Mouse (Mus musculus): Measurements from ENCODE around the gene Pdss2.

Pdss2 gene

GRCm38 (mm10) chr10:43220910-43221625 is at the start of gene Pdss2:
TSS of gene Pdss2 (plus strand) at chr10:43221486.
- peak; percentile 90 for DNase-seq (ENCODE audit: low read depth, low spot score)

- DNase-seq (ENCODE audit: low read depth, low spot score), result no peak
Measured at GRCm38 (mm10) chr10:43172066-43172465, 49.2 kb upstream of the Pdss2 start.

GRCm38 (mm10) chr10:43172554-43172953 is 48.7 kb upstream of the Pdss2 start:
- DNase-seq (ENCODE audit: low read depth, low spot score), result no peak

DNA sequence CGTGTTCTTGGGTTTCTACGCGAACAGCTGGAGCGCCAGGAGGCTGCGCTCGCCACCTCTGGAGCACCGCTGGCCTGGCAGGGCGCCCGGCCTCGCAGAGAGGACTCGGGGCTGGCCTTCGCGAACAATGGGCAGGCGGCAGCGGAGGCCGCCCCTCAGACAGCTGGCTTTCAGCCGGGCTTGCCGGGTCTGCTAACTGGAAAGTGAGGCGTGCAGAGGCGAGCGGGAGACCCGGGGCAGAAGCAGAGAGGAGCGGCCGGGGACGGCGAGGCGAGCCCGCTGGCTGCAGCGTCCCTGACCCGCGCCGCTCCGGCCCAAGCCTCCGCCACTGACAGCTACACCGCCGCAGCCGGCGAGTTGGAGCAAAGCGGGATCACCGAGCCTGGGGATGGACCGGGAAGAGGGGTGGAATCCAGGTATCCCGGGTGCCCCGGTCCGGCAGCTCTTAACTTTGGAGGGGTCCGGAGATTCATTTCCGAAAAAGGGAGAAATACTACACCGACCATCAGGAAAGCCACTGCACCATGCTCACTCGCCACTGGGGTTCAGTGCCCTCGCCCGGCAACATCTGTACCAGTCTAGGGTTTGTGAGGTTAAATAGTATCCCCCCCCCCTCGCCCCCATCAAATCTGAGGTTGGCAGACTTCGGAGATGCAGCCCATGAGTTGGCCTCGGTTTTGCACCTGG is 48.0 kb upstream of the Pdss2 start:
- DNase-seq (ENCODE audit: low read depth, low spot score), result no peak

- DNase-seq (ENCODE audit: low read depth, low spot score), result no peak
Measured at GRCm38 (mm10) chr10:43173828-43174325, 47.4 kb upstream of the Pdss2 start.

- DNase-seq (ENCODE audit: low read depth, low spot score), result peak; percentile 76
Measured at GRCm38 (mm10) chr10:43174326-43175155, 46.7 kb upstream of the Pdss2 start, which contains the start of the genes Sobp and 9030612E09Rik. TSS of gene Sobp (minus strand) at chr10:43174530. TSS of gene 9030612E09Rik (plus strand) at chr10:43174704.

DNA sequence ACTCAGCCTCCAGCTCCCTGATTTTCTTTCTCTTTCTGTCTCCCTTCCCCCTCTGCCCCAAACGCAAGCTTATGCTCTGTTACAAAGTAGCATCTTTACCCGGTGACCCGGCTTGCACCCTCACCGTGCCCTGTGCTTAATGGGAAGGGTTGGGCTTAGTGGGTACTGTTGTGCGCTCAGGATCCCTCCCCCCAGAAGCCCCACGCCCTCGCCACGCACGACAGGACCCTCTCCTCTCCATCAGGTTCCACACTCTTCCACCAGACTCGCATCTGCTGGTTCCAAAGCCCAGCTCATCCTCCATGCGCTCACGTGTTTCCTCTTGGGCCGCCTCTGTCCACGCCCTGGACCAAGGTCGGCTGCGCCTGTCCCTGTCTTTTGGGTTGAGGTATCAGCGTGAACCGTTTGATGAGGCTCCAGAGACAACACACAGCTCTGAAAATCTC is 46.1 kb upstream of the Pdss2 start:
- DNase-seq (ENCODE audit: low read depth, low spot score), result no peak

DNA sequence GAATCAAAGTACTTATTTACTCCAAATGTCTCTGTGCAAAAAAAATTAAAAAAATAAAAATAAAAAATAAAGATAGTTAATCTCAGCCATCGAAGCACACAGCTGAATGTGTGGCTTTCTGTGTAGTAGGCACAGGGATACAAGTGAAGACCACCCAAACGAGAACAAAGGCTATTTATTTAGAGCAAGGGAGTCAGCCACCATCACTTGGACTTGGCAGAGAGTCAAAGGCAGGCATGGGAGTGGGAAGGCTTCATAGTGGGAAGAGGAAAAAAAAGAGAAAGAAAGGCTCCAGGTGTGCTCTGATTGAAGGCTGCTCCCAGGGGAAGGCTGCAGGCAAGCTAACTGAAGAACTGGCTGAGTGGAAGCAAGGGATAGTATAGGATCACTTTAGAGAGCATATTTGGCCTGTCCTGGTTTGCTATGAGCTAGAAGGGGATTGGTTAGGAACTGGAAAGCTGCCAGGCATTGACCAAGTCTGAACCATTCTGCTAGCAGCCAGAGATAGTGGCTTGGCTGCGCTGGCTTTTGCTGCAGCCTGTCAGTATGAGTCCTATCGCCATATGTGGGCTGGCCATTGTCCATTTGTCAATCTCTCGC is 40.9 kb upstream of the Pdss2 start:
- no peak for DNase-seq (ENCODE audit: low read depth, low spot score)

DNA sequence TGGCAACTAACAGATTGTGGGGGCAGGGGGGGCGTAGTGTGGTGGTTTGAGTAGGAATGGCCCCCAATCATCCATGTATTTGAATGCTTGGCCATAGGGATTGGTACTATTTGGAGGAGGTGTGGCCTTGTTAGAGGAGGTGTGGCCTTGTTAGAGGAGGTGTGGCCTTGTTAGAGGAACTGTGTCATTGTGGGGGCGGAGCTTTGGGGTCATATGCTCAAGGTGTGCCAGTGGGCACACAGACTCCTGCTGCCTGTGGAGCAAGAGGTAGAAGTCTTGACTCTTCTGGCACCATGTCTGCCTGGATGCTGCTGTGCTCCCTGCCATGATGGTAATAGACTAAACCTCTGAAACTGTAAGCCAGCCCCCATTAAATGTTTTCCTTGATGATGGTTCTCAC is 21.1 kb upstream of the Pdss2 start:
- DNase-seq (ENCODE audit: low read depth, low spot score), result no peak

DNA sequence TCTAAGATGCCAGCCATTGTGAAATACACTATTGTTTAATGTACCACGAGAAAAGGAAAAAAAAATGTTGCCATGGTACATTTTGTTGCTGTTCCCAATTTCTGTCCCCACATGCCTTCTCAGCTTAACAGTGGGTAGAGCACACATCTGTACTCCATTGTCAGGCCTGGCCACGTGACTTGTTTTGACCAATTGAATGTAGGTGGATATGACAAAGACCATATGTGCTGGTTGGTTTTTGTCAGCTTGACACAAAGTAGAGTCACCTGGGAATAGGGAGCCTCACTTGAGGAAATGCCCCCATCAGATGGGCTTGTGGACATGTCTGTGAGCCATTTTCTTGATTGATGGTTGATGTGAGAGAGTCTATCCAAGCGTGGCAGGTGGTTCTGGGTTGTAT is 17.4 kb upstream of the Pdss2 start:
- DNase-seq (ENCODE audit: low read depth, low spot score), result no peak

DNA sequence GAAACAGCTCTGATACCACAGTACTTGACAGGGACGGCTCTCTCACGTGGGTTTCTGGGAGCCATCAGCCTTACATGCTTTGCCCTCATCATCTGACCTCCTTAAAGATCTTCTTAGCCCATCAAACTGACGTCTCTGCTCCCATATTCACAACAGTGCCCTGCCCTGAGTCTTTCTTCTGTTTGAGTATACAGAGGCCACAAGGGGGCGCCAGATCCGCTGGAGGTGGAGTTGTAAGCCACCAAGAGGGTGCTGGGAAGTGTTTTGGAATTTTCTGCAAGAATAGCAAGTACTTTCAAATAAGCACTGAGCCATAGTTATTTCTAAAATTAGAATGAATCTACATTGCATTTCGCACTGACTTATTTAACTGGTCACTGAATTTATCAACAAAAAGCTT is 9.4 kb upstream of the Pdss2 start:
- no peak for DNase-seq (ENCODE audit: low read depth, low spot score)

- no peak for DNase-seq (ENCODE audit: low read depth, low spot score)
Measured at GRCm38 (mm10) chr10:43217361-43217900, 3.9 kb upstream of the Pdss2 start.

GRCm38 (mm10) chr10:43220479-43220878 is 807 bp upstream of the Pdss2 start:
- DNase-seq (ENCODE audit: low read depth, low spot score), result no peak

DNA sequence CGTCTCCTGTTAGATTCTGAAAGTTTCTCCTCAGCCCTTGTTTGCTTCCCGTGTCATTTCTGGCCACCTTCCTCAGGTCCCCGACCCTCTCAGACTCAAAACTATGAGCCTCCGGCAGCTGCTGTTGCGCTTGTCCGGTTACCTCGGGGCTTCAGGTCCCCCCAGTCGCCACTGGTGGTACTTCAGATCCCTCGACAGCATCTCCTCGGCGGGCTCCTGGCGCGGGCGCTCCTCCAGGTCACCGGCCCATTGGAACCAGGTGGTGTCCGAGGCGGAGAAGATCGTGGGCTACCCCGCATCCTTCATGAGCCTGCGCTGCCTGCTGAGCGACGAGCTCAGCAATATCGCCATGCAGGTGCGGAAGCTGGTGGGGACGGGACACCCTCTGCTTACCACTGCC is 373 bp downstream of the Pdss2 start:
- no peak for DNase-seq (ENCODE audit: low read depth, low spot score)

DNA sequence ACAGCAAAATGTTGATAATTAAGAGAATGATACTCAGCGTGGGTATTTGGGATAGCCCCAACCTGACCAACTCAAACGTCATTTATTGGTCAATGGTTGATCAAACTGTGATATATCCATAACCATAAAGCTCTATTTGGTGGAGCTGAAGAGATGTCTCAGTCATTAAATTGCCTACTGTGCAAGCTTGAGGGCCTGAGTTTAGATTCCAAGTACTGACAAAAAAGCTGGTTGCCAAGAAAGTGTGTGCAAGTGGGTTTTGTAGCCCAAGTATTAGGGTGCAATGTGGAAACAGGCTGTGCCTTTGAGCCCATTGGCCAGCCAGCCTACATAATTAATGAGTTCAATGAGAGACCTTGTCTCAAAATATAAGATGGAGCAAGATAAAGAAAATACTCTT is 2.1 kb downstream of the Pdss2 start:
- DNase-seq (ENCODE audit: low read depth, low spot score), result no peak

- DNase-seq (ENCODE audit: low read depth, low spot score), result no peak
Measured at GRCm38 (mm10) chr10:43226391-43226790, 5.1 kb downstream of the Pdss2 start.

DNA sequence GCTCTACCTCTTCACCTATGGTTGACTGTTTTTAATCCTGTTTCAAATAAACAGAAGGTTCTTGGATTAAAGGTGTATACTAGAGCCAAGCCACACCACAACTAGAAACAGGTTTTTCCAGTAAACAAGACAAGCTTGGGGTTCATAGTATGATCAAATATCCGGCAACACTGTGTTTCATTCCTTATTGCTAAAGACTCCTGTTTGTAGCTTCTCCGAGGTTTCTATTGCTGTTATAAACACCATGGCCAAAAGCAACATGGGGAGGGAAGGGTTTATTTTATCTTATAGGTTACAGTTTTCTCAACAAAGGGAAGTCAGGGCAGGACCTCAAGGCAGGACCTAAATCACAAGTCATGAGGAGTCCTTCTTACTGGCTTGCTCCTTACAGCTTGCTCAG is 8.0 kb downstream of the Pdss2 start:
- DNase-seq (ENCODE audit: low read depth, low spot score), result no peak

DNA sequence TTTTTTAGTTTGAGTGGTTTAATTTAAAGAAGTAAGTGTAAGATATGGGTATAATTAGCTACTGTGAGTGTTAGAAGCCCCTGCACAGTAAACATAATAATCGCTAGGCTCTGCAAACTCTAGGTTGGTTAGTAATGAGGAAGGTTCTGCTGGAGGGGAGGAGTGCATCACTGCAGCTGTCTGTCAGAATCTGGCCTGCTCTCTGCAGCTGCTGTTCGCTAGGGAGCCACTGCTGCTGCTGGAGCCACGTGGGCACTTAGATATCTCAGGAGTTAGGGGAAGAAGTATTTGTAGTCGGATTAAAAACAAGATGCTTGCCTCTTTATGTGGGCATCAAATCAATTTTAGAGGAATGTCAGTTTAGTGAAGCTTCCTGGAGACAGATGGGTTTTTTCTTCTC is 13.2 kb downstream of the Pdss2 start:
- no peak for DNase-seq (ENCODE audit: low read depth, low spot score)

GRCm38 (mm10) chr10:43235011-43235410 is 13.7 kb downstream of the Pdss2 start:
- DNase-seq (ENCODE audit: low read depth, low spot score), result no peak

DNA sequence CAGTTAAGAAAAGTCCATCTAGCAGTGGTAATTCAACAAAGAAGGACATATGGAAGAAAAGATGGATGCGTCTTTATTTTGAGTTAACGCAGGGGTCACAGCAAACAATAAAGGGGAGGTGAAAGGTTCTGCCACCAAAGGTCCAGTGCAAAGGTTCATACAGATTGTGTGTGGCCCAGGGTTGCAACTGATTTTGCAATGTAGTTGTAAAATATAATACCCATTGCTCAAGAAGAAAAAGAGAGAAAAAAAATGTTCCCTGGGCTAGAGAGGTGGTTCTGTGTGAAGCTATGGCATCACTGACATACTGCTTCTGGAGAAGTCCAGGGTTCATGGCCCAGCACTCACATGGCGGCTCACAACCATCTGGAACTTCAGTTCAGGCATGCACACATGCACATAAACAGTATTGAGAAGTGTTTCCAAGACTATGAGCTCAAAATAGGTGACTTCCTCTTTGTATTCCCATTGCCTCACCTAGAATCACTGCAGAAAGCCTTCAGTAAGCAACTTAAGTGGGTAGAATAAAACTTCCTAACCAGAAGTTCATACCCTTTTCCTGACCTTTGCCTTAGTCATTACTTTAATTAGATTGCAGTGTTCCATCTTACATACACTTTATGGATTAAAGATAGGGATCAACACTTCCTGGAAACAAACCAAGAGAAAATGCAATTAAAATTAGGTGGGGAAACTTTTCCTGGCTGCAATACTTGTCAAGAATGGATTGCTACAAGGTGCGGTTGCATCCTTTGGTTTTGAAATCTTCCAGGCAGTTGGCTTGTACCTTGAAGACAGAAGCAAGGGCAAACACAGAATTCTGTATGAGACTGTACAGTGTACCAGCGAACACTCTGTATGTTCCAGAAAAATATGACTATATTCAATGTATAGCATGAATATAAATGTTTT is 14.7 kb downstream of the Pdss2 start:
- no peak for DNase-seq (ENCODE audit: low read depth, low spot score)

Data from brain, embryonic 18.5 days (tissue).